Mouse (Mus musculus) gastrocnemius, postnatal 10 days (tissue): ENCODE data around the gene Fgfrl1. TPM values are rescaled to one million over a fixed set of nuclear protein-coding genes. Genes with fewer than 3 reads are reported as not detected.

ENCODE experiments used
- DNase-seq: peaks from one replicate; pipeline ENCODE4 v3.0.0; 2021; ENCODE audit warnings: mixed read lengths
- total RNA-seq, 2 experiments: library from RNA; stranded (reverse); gene quantifications; 2 replicates each; pipeline ENCODE4 v1.2.3; 2021

Fgfrl1 gene
- total RNA-seq, 2 experiments from 2014 or later = 67.3 to 80.5 TPM

DNA sequence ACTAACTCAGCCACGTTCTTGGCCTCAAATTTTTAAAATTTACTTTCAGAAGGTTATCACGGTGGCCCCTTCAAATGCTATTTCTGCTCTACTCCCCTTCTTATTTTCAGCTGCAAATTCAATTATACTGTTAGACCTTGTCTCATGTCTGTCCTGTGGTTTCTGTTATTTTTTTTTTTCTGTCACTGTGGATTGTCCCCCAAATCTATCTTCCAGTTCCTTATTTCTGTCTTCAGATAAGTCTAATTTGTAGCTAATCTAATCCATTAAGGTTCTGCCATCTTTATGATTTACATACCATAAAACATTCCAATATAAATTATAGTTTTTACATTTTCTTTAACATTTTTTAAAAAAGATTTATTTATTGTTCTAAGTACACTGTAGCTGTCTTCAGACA, 24.8 kb upstream of the Fgfrl1 start:
- DNase-seq = no peak

DNA sequence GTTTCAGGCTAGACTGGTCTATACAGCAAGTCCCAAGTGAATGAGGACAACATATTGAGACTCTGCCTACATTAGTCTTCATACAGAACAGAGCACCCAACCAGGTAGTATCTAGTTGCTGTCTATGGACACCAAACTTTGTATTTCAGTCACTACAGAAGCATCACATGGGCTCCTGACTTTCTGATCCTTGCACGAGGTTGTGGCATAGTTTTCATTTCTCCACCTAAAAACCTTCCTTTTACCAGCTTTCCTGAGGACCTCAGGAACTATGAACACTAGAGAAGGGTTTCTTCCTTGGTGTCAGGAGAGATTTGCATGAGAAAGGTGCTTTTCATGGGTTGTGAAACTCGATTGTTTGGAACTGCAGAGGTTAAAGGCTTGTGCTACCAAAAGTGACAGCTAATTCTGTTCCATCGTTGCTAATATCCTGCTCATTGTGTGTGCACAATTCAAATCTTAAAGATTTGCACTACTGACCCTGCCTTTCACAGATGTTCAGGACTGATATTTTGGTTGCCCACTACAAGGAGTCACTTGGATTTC, 23.7 kb upstream of the Fgfrl1 start:
- no peak for DNase-seq

GRCm38 (mm10) chr5:108668977-108669936, 22.9 kb upstream of the Fgfrl1 start, which contains the start of gene Dgkq:
Gene Dgkq (minus strand): TSS chr5:108669672.
- DNase-seq = peak; percentile 83

DNA sequence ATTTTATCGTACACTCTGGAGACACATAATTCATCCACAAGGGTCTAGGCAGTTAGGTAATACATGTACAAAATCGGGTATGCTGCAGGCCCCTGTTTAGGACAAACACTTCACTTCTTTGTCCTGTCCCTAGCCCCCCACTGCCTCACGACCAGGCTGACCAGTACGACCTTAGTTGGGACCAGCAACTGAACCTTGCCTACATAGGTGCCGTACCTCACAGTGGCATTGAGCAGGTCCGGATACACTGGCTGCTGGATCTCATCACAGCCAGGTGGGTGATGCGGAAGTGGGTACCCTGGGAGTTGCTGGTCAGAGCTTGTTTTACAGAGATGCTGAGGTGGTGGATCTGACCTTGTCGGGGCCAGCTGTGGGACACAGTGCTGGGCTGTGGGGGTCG, 22.2 kb upstream of the Fgfrl1 start:
- DNase-seq = no peak

DNA sequence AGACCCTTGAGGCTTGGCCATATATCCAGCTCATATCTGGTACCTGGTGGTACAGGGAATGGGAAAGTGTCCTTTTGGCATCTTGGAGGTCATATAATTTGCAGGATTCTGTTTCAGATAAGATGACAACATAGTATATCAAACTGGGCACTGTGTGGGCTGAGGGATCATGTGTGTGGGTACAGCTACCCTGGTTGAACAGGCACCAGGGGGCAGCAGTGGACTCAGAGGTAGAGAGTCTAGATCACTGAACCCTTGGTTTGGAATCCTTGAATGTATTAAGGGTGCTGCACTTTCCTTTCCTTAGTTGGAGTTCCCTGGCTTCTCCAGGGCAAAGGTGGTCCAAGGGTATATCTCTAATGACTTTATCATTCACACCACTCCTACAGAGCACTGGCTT, 21.4 kb upstream of the Fgfrl1 start:
- peak; percentile 48 for DNase-seq

GRCm38 (mm10) chr5:108671757-108672156, 20.4 kb upstream of the Fgfrl1 start:
- DNase-seq = no peak

GRCm38 (mm10) chr5:108674624-108675023, 17.6 kb upstream of the Fgfrl1 start:
- no peak for DNase-seq

GRCm38 (mm10) chr5:108675251-108675816, 16.8 kb upstream of the Fgfrl1 start, which contains the start of gene Slc26a1:
Gene Slc26a1 (minus strand): TSS chr5:108675569.
- no peak for DNase-seq

DNA sequence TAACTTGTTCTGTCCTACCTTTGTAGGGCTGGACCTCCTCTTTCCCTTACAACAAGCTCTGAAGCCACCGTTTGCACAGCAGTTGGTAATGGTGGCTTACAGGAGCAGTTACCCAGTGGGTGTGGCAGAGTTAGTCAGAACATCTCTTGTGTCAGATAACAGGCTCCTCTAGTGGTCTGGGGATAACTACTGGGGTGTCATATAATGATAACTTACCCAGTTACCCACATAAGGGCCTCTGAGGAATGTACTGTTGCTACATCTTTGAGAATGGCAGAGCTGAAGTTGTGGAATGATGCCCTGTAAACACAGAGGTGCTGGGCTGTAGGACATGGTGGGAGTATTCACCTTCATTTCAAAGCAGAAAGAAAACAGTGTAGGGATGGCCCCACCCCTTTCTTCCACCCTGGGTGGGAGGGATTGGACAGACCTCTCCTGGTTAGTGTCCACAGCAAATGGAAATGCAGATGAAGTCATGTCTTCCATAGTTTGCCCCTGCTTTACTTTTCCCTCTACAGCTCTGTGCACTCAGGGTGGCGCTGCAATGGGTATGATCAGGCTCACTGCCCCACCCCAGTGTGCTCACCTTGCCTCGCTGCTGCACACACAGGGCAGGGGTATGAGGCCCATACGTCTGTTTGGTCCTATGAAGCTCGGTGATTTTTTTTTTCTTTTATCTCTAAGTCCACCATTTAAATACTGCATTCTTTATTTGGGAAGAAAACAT, 15.2 kb upstream of the Fgfrl1 start:
- no peak for DNase-seq

GRCm38 (mm10) chr5:108677605-108678295, 14.4 kb upstream of the Fgfrl1 start:
- peak; percentile 50 for DNase-seq

DNA sequence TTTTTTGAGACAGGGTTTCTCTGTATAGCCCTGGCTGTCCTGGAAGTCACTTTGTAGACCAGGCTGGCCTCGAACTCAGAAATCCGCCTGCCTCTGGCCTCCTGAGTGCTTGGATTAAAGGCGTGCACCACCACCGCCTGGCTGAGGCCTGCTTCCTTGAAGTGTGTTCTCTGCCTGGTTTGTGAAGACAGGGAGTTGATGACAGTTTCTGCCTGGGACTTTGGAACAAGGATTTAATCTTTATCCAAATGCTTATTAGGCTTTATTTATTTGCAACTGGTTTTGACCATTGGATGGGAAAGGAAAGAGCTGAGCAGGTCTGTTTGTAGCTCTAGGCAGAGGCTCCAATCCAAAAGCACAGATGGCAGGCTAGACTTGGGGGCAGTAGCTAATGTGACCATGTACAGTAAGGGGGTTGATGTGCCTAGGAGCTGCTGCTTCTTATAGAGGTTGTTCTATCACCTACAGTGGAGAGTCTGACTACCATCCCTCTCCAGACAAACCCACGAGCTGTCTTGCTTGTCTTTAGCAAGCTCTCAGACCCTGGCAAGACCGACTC, 13.8 kb upstream of the Fgfrl1 start:
- no peak for DNase-seq

- no peak for DNase-seq
These were observed 12.3 kb upstream of the Fgfrl1 start for GRCm38 (mm10) chr5:108679909-108680308.

GRCm38 (mm10) chr5:108680871-108681270, 11.3 kb upstream of the Fgfrl1 start:
- no peak for DNase-seq

DNA sequence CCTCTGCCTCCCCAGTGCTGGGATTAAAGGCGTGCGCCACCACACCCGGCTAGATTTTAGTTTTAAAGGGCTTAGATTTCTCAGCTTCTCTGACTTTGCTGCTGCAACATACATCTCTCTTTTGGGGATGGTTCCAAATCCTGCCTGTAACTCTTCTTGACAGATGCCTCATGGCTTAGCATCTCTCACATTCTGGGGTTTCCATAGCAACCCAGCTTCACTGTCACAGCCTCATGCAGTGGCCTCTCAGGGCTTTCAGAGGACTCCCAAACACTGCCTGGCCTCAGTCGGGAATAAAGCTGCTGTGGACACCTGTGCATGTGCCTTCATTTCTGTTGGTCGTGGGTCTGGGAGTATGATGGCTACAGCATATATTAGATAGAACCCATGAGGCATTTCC, 3.1 kb upstream of the Fgfrl1 start:
- DNase-seq = no peak

DNA sequence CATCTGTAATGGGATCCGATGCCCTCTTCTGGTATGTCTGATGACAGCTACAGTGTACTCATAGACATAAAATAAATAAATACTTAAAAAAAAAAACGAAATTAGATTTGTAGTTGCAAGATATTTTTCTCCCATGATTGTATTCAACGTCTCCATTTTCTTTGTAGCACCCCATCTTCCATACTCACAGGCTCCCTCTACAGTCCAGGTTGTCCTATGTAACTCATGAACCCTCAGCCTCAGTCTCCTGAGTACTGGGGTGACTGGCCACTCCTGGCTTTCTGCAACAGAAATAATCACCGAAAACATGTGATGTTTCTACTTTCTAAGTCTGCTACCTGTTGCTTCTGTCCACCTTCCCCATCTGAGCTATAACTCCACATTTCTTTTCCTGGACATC, 1.0 kb upstream of the Fgfrl1 start:
- DNase-seq = no peak

DNA sequence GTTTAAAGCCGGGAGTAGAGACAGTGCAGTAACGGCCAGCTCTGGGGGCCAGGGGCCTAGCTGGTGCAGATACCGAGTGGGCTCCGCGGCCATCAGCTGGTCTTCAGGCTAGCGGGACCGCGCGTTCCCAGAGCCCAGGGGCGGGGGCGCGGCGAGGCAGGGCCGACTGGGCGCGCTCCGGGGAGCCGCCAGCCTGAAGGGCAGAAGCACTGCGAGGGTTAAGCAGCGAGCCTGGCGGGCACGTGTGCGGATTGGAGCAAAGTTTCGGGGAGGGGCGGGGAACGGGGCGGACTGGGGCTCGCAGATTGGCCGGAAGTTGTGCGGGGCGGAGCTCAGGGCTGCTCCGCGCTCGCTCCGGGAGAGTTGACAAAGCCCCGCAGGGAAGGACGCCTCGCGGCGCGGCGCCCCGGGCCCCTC, 1.7 kb downstream of the Fgfrl1 start:
- peak; percentile 86 for DNase-seq

- peak; percentile 48 for DNase-seq
These were observed 2.4 kb downstream of the Fgfrl1 start for GRCm38 (mm10) chr5:108694352-108695261.

GRCm38 (mm10) chr5:108695861-108696260, 3.7 kb downstream of the Fgfrl1 start:
- peak; percentile 23 for DNase-seq

DNA sequence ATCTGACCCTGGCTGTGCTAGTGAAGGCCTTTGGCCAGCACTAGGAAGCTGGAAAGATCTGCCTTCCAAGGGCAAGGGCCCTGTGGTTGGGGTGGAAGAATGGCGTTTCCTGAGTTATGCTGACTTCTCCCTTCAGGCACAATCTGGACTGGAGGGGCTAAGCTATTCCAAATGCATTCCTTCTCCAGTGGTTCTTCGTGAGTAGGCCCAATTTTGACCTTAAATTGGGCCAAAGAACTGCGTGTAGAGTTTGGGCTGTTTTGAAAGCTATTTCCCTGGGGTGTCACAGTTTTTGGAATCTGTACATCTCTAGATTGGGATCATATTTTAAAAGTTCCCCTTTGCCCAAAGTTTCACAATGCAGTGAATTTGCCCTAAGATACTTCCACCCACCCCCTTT, 4.4 kb downstream of the Fgfrl1 start:
- DNase-seq = no peak

- no peak for DNase-seq
These were observed 5.2 kb downstream of the Fgfrl1 start for GRCm38 (mm10) chr5:108697341-108697753.
